Mouse (Mus musculus) urinary bladder, postnatal 10 days (tissue): Measurements from ENCODE around the gene Trmu.

Experiments used
- DNase-seq: peaks from one replicate; pipeline ENCODE4 v3.0.0; 2022; ENCODE audit warnings: low spot score

Gene Trmu

DNA sequence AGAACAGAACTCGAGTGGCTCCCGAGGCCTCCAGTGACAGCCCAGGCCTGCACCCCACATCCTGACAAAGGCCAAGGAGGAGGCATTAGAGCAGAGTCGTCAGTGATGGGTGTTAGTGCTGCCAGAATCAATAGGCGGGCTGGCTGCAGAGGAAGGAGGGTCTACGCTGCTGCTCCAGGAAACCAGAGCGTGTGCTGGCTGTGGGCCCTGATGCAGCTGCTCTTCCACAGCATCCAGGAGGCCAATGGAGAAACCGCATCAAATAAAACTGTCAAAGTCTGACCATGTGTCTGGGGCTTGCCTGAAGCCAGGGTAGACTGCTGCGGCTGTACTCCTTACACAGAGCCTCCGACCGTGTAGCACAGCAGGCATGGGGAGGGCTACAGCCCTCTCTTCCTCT, 18.0 kb downstream of the Trmu start:
- no peak for DNase-seq

DNA sequence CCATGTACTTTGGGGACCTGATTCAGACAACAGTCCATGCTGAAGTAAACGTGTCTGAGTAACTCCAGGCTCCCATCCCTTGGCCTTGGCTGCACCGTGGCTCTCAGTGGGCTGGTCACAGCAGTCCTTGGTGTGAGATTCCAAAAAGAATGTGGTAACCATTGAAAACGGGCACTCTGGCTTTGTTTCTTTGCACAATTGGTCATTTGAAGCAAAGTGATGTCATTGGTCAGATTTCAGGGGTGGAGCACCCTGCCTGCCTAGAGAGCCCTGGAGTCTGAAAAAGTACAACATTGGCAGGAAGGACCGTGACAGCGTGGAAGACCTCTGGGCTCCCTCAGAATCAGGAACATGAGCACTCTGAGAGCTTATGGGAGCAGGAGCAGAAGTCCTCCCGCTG, 20.3 kb downstream of the Trmu start:
- no peak for DNase-seq

DNA sequence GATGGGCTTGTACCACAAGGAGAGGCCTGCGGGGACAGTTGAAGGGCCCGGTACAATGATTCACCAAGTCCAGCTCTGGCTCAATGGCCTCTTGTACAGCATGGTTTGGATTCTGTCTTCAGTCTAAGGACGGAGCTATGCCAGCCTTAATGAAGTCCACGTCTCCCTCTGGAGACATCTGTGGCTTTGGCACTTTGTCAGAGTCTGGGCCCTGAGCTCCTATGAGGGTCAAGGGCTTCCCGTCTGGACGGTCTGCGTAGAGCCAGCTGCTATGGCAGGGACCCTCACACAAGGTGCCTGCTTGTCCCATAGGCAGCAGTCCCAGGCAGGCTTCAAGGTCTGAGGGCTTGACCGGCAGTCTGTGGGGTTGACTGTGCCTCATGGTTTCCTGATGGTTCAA, 21.2 kb downstream of the Trmu start:
- no peak for DNase-seq

DNA sequence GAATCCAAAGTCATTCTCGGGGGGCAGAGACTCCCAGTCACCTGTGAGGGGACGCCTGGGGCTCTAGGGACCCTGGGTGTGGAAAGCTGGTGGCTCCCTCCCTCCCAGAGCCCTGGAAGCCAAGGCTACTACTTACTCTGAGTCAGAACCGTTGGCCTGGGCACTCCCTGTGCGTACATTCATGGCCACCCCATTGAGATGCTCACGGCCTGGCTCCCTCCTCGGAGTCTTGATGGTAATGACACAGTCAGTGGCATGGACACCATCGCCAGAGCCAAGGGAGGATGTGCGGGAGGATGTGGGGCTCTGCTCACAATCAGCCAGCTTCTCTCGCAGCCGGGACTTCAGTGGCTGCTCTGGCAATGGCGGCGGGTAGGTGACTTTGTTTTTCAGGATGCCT, 21.7 kb downstream of the Trmu start:
- no peak for DNase-seq

DNA sequence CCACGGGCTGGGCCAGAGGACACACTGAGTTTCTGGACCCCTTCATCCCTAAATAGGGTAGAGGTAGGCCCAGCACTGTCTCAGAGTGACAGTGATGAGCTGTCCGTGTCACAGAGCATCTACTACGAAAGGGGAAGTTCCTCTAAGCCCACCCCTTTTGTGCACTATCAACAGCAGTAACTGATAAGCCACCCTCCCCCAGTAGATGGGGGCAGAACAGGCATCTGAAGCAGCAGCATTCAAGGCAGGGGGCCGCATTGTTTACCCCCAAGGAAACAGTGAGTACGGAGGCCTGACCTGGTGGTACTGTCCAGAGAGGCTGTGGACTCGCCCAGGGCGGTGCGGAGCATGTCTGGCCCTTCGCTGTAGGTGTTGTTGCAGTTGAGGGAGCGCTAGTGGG, 23.4 kb downstream of the Trmu start:
- DNase-seq, result no peak

DNA sequence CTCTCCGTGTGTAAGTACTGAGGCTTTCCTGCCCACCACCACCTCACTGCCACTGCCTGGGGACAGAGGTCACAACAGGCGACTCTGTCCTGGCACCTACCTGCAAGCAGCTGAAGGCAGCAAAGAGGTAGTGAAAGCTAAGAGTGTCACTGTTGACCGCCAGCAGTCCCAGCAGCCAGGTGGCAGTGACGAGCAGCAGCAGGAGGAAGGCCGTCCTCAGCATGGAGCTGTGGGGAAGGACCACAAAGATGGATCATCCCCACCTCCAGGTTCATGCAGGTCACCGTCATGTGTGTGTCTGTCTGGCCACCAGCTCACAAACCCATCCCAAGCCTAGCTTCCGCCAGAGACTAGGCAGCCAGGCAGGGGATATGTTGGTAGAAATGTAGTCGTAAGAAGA, 24.7 kb downstream of the Trmu start:
- no peak for DNase-seq

DNA sequence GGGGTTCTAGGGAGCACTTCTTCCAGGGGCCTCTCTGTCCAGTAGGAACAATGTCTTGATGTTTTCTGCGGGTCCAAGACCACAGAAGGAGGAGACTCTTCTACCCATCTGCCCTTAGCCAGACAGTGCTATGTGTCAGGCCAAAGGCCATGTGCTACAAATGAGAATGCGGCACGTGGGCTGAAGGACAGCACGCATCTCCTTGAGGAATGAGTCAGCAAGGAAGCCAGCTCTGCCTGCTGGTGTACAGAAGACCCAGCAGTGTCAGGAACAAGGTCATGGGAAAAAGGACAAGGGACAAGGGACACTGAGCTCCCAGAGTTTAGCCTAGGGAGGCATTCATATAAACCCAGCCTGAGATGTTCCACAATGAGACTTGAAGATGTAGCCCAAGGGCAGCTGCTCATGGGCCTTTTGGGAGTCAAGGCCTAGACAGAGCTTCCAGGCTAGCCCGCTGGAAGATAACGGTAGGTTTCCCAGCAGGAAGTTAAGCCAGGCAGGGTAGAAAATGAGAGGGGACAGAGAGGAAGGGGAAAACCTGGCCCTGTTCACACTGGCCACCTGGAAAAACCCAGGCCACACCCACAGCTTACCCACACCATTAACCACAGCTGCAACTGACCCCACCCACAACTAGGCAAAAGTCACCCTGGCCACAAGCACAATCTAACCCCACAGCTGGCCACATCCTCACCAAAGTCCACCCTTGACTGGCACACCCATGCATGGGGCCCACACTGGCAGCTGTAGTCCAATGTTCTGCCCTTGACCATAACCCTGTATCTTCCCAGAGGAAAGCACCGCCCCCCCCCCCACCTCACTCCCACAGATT, 29.8 kb downstream of the Trmu start:
- no peak for DNase-seq

DNA sequence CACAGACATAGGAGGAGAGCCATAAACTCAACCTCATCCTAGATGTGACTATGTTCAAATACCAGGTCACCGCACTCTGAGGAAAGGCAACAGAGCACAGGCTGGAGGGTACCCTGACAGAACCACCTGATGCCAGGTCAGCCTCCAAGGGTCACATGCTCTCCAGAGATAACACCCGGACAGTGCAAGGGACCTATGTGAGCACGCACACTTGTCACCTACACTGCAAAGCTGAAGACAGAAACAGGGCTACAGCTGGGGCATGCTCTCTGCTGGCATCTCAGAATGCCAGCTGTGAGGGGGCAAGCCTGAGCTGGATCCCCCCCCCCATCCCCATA, 30.3 kb downstream of the Trmu start:
- DNase-seq, result no peak

DNA sequence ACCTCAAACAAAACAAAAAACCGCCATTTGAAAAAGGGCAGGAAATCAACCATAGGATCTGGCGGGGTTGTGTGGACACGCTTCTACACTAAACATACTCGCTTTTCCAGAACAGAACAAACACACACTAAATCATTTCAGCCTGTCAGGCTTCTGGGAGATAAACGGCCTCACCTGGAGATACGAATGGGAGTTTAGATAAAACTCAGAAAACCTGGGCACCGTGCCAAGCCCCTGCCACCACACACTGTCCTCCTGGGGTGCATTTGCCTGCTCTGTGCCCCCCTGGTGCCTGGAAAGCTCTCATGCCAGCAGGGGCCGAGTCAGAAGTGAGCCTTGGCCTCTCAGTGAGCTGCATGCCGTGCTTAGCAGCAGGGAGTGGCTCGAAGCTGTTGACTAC, 30.8 kb downstream of the Trmu start:
- DNase-seq, result no peak

DNA sequence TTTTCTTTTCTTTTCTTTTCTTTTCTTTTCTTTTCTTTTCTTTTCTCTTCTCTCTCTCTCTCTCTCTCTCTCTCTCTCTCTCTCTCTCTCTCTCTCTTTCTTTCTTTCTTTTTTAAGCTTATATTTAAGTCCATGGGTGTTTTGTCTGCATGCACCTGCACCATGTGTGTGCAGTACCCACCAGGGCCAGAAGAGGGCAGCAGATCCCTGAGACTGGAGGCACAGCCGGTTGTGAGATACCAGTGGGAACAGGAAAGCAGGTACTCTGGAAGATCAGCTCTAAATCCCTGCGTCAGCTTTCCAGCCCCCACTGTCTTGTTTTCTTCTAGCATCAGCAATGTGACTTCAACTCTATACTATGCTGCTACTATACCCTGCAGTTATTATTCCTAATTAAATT, 34.5 kb downstream of the Trmu start:
- DNase-seq, result no peak

DNA sequence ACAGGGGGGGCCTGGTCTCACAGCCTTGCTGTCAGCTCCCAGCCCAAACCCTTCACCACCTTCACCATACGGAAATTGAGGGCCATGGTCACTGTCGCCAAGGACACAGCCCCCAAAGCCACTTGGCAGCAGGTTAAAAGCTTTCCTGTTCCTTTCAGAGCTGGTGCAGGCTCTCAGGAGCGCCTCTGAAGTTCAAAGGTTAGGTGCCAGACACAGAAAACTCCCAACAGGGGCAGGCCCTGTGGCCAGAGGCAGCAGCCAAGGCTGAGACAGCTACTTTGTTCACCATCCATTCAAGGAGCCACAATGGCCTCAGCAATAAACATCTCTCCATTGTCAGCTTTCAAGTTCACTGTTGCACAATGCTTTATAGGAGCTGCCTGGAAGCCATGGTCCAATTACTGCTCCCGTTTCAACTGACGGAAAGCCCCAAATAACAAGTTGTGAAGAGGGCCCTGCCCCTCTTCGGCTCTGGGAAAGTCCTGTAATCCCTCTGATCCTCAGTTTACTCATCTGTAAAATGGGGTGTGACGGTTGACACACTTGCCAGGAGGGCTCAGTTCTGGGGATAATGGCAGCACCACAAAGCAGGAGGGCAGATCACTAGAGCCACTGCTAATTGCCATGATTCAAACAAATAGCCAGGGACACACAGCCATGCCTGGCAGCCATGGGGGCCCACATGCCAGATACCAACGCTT, 40.2 kb downstream of the Trmu start:
- DNase-seq, result no peak

DNA sequence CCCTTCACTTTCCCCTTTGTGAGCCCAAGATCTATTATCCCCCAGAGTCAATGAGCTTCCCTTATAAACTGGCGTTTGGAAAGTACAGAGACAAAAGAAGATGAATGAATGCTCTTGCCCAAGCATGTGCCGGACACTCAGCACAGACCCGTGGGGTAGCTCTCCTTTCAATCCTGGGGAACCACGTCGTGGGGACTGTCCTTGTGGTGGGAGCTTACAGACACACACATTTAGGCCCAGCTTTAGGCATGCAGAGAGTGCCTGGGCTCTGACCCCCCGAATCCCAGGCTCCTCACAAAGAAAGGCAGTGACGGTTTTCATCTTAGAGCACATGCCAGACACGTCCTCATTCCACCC, 40.8 kb downstream of the Trmu start:
- DNase-seq, result no peak

DNA sequence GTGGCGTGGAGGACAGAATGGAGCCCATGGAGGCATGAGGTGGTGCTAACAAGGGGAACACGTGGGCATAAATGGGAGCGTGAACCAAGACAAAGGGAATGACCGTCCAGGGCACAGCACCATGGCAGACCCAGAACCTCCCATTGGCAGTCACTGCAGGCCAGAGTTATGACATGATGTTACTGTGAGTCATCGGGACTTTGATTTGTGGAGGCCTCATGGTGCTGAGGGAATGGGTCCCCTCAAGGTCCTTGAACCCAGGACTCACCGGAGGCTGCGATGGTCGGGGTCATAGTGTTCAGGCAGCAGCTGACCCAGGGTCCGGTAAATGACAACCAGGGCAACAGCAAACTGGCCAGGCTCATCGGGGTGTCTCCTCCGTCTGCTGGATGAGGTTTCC, 42.7 kb downstream of the Trmu start:
- no peak for DNase-seq

DNA sequence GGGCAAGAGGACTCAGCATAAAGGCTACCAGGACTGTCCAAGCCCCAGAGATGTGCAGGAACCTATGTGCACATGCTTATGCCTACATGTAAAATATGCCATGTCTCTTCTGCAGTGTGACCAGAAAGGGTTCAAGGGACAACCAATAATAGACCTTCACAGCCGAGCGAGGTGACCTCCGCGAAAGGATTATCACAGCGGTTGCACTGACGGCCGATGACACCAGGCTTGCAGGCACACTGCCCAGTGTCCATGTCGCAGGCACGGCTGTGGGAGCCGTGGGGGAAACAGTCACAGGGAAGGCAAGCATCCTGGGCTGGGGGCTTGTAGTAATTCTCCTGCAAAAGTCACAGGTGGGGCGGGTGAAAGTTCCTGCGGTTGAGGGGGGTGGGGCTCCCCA, 49.0 kb downstream of the Trmu start:
- no peak for DNase-seq

DNA sequence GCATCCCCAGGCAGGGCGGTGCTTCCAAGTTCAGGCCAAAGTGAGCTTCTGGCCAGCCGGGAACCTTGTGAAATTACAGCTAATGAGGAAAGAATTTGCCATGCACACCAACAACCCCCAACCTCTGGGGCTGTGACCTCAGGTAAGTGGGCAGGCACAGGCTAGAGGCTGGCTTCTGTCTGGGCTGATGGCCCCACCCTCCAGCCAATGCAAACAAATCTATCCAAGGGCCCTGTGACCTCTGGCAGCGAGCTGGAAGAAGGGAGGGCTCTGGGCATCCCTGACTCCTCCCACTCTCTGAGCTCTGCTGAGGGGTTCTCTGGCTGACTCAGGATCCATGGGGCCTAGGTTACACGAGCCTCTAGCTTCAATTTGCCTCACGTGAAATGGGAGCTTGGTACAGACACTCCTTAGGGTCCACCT, 56.5 kb downstream of the Trmu start:
- DNase-seq, result no peak
